Mouse (Mus musculus): ENCODE results near the gene Ptgis. TPM values are rescaled to one million over a fixed set of nuclear protein-coding genes. Genes with fewer than 3 reads are reported as not detected.
A peak's percentile ranks its signal among the peaks of the same experiment; 100 is the strongest.
"Not testable (repeated sequence)": the region's sequence is repeated elsewhere in the genome, so short reads cannot be mapped to it uniquely, and the experiment has no call there.

Ptgis gene
- polyA plus RNA-seq, 1 experiment from 2014 or later: 37.6 TPM

GRCm38 (mm10) chr2:167213666-167214065, 26.7 kb downstream of the Ptgis start:
- Histone ChIP-seq H3K9me3 (ENCODE audit: control insufficient read depth, low read length) (no peaks in the 10 kb centered on the region), H3K4me1 (ENCODE audit: control insufficient read depth, insufficient read depth, low read length) (no peaks in the 10 kb centered on the region), H3K9ac (ENCODE audit: low read depth, low read length) (no peak overlapping the region), H3K27ac (replicated peaks; ENCODE audit: low read depth, low read length) (no peak overlapping the region), H3K4me3 (ENCODE audit: low read depth, low read length) (no peak overlapping the region), H3K27me3 (replicated peaks; ENCODE audit: control insufficient read depth, insufficient read depth, low read length) (no peaks in the 10 kb centered on the region), H3K4me2 (ENCODE audit: low read depth, low read length) (no peak overlapping the region), H3K36me3 (ENCODE audit: control insufficient read depth, insufficient read depth, low read length) (peaks cover 10% of the 10 kb centered on the region; the same call in 1 of the 2 replicates)
- DNase-seq (ENCODE audit: low spot score) (no peak), ATAC-seq (ENCODE audit: low read depth) (no peak)
- 97% methylated on average over 12 of the region's 12 CpGs for WGBS

- H3K27ac ChIP-seq (replicated peaks; ENCODE audit: low read depth, low read length): no peak overlapping the region
- H3K4me3 ChIP-seq (ENCODE audit: low read depth, low read length): no peak overlapping the region
- H3K9me3 ChIP-seq (ENCODE audit: control insufficient read depth, low read length): no peaks in the 10 kb centered on the region
- H3K4me1 ChIP-seq (ENCODE audit: control insufficient read depth, insufficient read depth, low read length): no peaks in the 10 kb centered on the region
- H3K9ac ChIP-seq (ENCODE audit: low read depth, low read length): no peak overlapping the region
- peaks cover 10% of the 10 kb centered on the region; the same call in 1 of the 2 replicates for H3K36me3 ChIP-seq (ENCODE audit: control insufficient read depth, insufficient read depth, low read length)
- H3K4me2 ChIP-seq (ENCODE audit: low read depth, low read length): no peak overlapping the region
- no peak for DNase-seq (ENCODE audit: low spot score)
- WGBS: 96% methylated on average over 2 of the region's 3 CpGs
- no peak for ATAC-seq (ENCODE audit: low read depth)
- no peaks in the 10 kb centered on the region for H3K27me3 ChIP-seq (replicated peaks; ENCODE audit: control insufficient read depth, insufficient read depth, low read length)
Measured at GRCm38 (mm10) chr2:167213076-167213475, 27.3 kb downstream of the Ptgis start.

GRCm38 (mm10) chr2:167212551-167212950, 27.9 kb downstream of the Ptgis start:
- ATAC-seq (ENCODE audit: low read depth): no peak
- H3K9me3 ChIP-seq (ENCODE audit: control insufficient read depth, low read length): no peaks in the 10 kb centered on the region
- WGBS: 88% methylated on average over 6 of the region's 6 CpGs

GRCm38 (mm10) chr2:167212089-167212488, 28.3 kb downstream of the Ptgis start:
- ATAC-seq (ENCODE audit: low read depth): no peak
- Histone ChIP-seq H3K9ac (ENCODE audit: low read depth, low read length) (no peak overlapping the region), H3K27ac (replicated peaks; ENCODE audit: low read depth, low read length) (no peak overlapping the region), H3K4me3 (ENCODE audit: low read depth, low read length) (no peak overlapping the region), H3K4me1 (ENCODE audit: control insufficient read depth, insufficient read depth, low read length) (no peaks in the 10 kb centered on the region), H3K4me2 (ENCODE audit: low read depth, low read length) (no peak overlapping the region), H3K36me3 (ENCODE audit: control insufficient read depth, insufficient read depth, low read length) (peaks cover 6% of the 10 kb centered on the region; the same call in 1 of the 2 replicates), H3K9me3 (ENCODE audit: control insufficient read depth, low read length) (no peaks in the 10 kb centered on the region), H3K27me3 (replicated peaks; ENCODE audit: control insufficient read depth, insufficient read depth, low read length) (no peaks in the 10 kb centered on the region)
- DNase-seq (ENCODE audit: low spot score): no peak
- 89% methylated on average over 3 of the region's 3 CpGs for WGBS

More at GRCm38 (mm10) chr2:167212551-167212950, 27.9 kb downstream of the Ptgis start:
- Histone ChIP-seq H3K4me2 (ENCODE audit: low read depth, low read length) (no peak overlapping the region), H3K27me3 (replicated peaks; ENCODE audit: control insufficient read depth, insufficient read depth, low read length) (no peaks in the 10 kb centered on the region), H3K36me3 (ENCODE audit: control insufficient read depth, insufficient read depth, low read length) (peaks cover 10% of the 10 kb centered on the region; the same call in 1 of the 2 replicates), H3K9ac (ENCODE audit: low read depth, low read length) (no peak overlapping the region), H3K27ac (replicated peaks; ENCODE audit: low read depth, low read length) (no peak overlapping the region), H3K4me1 (ENCODE audit: control insufficient read depth, insufficient read depth, low read length) (no peaks in the 10 kb centered on the region), H3K4me3 (ENCODE audit: low read depth, low read length) (no peak overlapping the region)
- no peak for DNase-seq (ENCODE audit: low spot score)

GRCm38 (mm10) chr2:167209900-167210299, 30.5 kb downstream of the Ptgis start:
- H3K27me3 ChIP-seq (replicated peaks; ENCODE audit: control insufficient read depth, insufficient read depth, low read length): no peaks in the 10 kb centered on the region
- H3K4me1 ChIP-seq (ENCODE audit: control insufficient read depth, insufficient read depth, low read length): no peaks in the 10 kb centered on the region
- H3K4me3 ChIP-seq (ENCODE audit: low read depth, low read length): no peak overlapping the region
- H3K27ac ChIP-seq (replicated peaks; ENCODE audit: low read depth, low read length): no peak overlapping the region
- no peaks in the 10 kb centered on the region for H3K9me3 ChIP-seq (ENCODE audit: control insufficient read depth, low read length)
- no peak overlapping the region for H3K4me2 ChIP-seq (ENCODE audit: low read depth, low read length)
- no peak for DNase-seq (ENCODE audit: low spot score)
- ATAC-seq (ENCODE audit: low read depth): no peak
- 84% methylated on average over 9 of the region's 9 CpGs for WGBS
- H3K36me3 ChIP-seq (ENCODE audit: control insufficient read depth, insufficient read depth, low read length): peaks cover 6% of the 10 kb centered on the region; the same call in 1 of the 2 replicates
- no peak overlapping the region for H3K9ac ChIP-seq (ENCODE audit: low read depth, low read length)

- H3K27me3 ChIP-seq (replicated peaks; ENCODE audit: control insufficient read depth, insufficient read depth, low read length): no peaks in the 10 kb centered on the region
- ATAC-seq (ENCODE audit: low read depth) (no peak), DNase-seq (ENCODE audit: low spot score) (no peak)
- peaks cover 6% of the 10 kb centered on the region; the same call in 1 of the 2 replicates for H3K36me3 ChIP-seq (ENCODE audit: control insufficient read depth, insufficient read depth, low read length)
- H3K4me1 ChIP-seq (ENCODE audit: control insufficient read depth, insufficient read depth, low read length): no peaks in the 10 kb centered on the region
- 68% methylated on average over 3 of the region's 3 CpGs for WGBS
- H3K4me2 ChIP-seq (ENCODE audit: low read depth, low read length): no peak overlapping the region
- H3K27ac ChIP-seq (replicated peaks; ENCODE audit: low read depth, low read length): no peak overlapping the region
- no peaks in the 10 kb centered on the region for H3K9me3 ChIP-seq (ENCODE audit: control insufficient read depth, low read length)
- no peak overlapping the region for H3K4me3 ChIP-seq (ENCODE audit: low read depth, low read length)
- H3K9ac ChIP-seq (ENCODE audit: low read depth, low read length): no peak overlapping the region
Measured at GRCm38 (mm10) chr2:167208984-167209383, 31.4 kb downstream of the Ptgis start.

- no peak overlapping the region for H3K9ac ChIP-seq (ENCODE audit: low read depth, low read length)
- H3K4me2 ChIP-seq (ENCODE audit: low read depth, low read length): no peak overlapping the region
- WGBS: 69% methylated on average over 18 of the region's 18 CpGs
- no peaks in the 10 kb centered on the region for H3K27me3 ChIP-seq (replicated peaks; ENCODE audit: control insufficient read depth, insufficient read depth, low read length)
- peak; percentile 90 for ATAC-seq (ENCODE audit: low read depth)
- no peak overlapping the region for H3K4me3 ChIP-seq (ENCODE audit: low read depth, low read length)
- peak overlapping the region; percentile 28; the same call in 1 of the 2 replicates for H3K27ac ChIP-seq (replicated peaks; ENCODE audit: low read depth, low read length)
- no peaks in the 10 kb centered on the region for H3K9me3 ChIP-seq (ENCODE audit: control insufficient read depth, low read length)
- peaks cover 4% of the 10 kb centered on the region; the same call in 1 of the 2 replicates for H3K4me1 ChIP-seq (ENCODE audit: control insufficient read depth, insufficient read depth, low read length)
- H3K36me3 ChIP-seq (ENCODE audit: control insufficient read depth, insufficient read depth, low read length): no peaks in the 10 kb centered on the region
- peak; percentile 84 for DNase-seq (ENCODE audit: low spot score)
Measured at GRCm38 (mm10) chr2:167205918-167206629, 34.3 kb downstream of the Ptgis start.

- not testable (repeated sequence) for DNase-seq (ENCODE audit: low spot score); H3K27me3 ChIP-seq (replicated peaks; ENCODE audit: control insufficient read depth, insufficient read depth, low read length); H3K4me2 ChIP-seq (ENCODE audit: low read depth, low read length); H3K4me1 ChIP-seq (ENCODE audit: control insufficient read depth, insufficient read depth, low read length); H3K4me3 ChIP-seq (ENCODE audit: low read depth, low read length); H3K36me3 ChIP-seq (ENCODE audit: control insufficient read depth, insufficient read depth, low read length); ATAC-seq (ENCODE audit: low read depth); H3K9me3 ChIP-seq (ENCODE audit: control insufficient read depth, low read length); H3K9ac ChIP-seq (ENCODE audit: low read depth, low read length); H3K27ac ChIP-seq (replicated peaks; ENCODE audit: low read depth, low read length)
- 82% methylated on average over 5 of the region's 5 CpGs for WGBS
Measured at GRCm38 (mm10) chr2:167204686-167205085, 35.7 kb downstream of the Ptgis start.
